Mouse (Mus musculus) forebrain, embryonic 16.5 days (tissue): ENCODE measurements around the gene Selplg. TPM values are rescaled to one million over a fixed set of nuclear protein-coding genes. Genes with fewer than 3 reads are reported as not detected.
"Not testable (repeated sequence)": the region's sequence is repeated elsewhere in the genome, so short reads cannot be mapped to it uniquely, and the experiment has no call there.

Experiments
- ATAC-seq: fragments of 200-750 bp; cut with Nextera tagmentation; 2 replicates; pipeline ENCODE4 v1.8.0; 2017; ENCODE audit warnings: mild to moderate bottlenecking, moderate library complexity
- H3K27ac ChIP-seq: fragments of 300-500 bp; sonication (generic); 2 replicates; pipeline ENCODE4 v1.5.1; 2014; ENCODE audit warnings: low read length, control low read depth
- H3K27me3 ChIP-seq: fragments of 300-500 bp; sonication (generic); replicated peaks from 2 replicates; pipeline ENCODE4 v1.6.1; 2014; ENCODE audit warnings: low read length; ENCODE audit not compliant: control insufficient read depth, insufficient read depth
- H3K36me3 ChIP-seq: fragments of 300-500 bp; sonication (generic); 2 replicates; pipeline ENCODE4 v1.6.1; 2014; ENCODE audit not compliant: control insufficient read depth, insufficient read depth
- H3K4me1 ChIP-seq: fragments of 300-500 bp; sonication (generic); replicated peaks from 2 replicates; pipeline ENCODE4 v1.6.1; 2014; ENCODE audit warnings: low read length; ENCODE audit not compliant: control insufficient read depth, insufficient read depth
- H3K4me2 ChIP-seq: fragments of 300-500 bp; sonication (generic); 2 replicates; pipeline ENCODE4 v1.6.1; 2014; ENCODE audit warnings: mild to moderate bottlenecking, low read length, control low read depth
- H3K4me3 ChIP-seq: fragments of 300-500 bp; sonication (generic); replicated peaks from 2 replicates; pipeline ENCODE4 v1.5.1; 2014; ENCODE audit warnings: mild to moderate bottlenecking, low read length, control low read depth
- H3K9ac ChIP-seq: fragments of 300-500 bp; sonication (generic); replicated peaks from 2 replicates; pipeline ENCODE4 v1.6.1; 2014; ENCODE audit warnings: low read depth, low read length, control low read depth
- H3K9me3 ChIP-seq: fragments of 300-500 bp; sonication (generic); 2 replicates; pipeline ENCODE4 v1.6.1; 2016; ENCODE audit warnings: low read length; ENCODE audit not compliant: control insufficient read depth
- WGBS: fragments of 180-500 bp; shearing (Covaris S2); extraction: QIAGEN DNeasy Blood & Tissue Kit; methylation state at CpG from one replicate; pipeline ENCODE4 v1.1.7; 2014; 5-methylcytosine and 5-hydroxymethylcytosine counted together
- polyA plus RNA-seq: library from polyadenylated mRNA; unstranded; fragments of >200 nt; fragmentation: Nextera tagmentation; extraction: Ambion mirVana; gene quantifications from 2 replicates; pipeline ENCODE4 v1.2.1, GENCODE M21; 2015

Selplg gene
- polyA plus RNA-seq, 1 experiment from 2014 or later: 1.8 TPM

- Histone ChIP-seq H3K4me2 (peak overlapping the region; percentile 12; the same call in 1 of the 2 replicates), H3K9me3 (peaks cover 7% of the 10 kb centered on the region; the same call in 1 of the 2 replicates), H3K27ac (no peak overlapping the region), H3K9ac (no peak overlapping the region), H3K27me3 (no peaks in the 10 kb centered on the region), H3K4me3 (no peak overlapping the region), H3K4me1 (0 out of 2 replicates have a peak, but pooled peaks cover 3% of the 10 kb centered on the region), H3K36me3 (no peaks in the 10 kb centered on the region)
- 10% methylated on average over 15 of the region's 15 CpGs for WGBS
- ATAC-seq: no peak
Measured at GRCm38 (mm10) chr5:113815638-113816152, 16.7 kb downstream of the Selplg start.

- Histone ChIP-seq H3K4me3 (no peak overlapping the region), H3K27ac (no peak overlapping the region), H3K9me3 (peaks cover 7% of the 10 kb centered on the region; the same call in 1 of the 2 replicates), H3K4me1 (0 out of 2 replicates have a peak, but pooled peaks cover 3% of the 10 kb centered on the region), H3K9ac (no peak overlapping the region), H3K4me2 (no peak overlapping the region), H3K27me3 (no peaks in the 10 kb centered on the region), H3K36me3 (no peaks in the 10 kb centered on the region)
- 53% methylated on average over 11 of the region's 11 CpGs for WGBS
- no peak for ATAC-seq
Measured at GRCm38 (mm10) chr5:113815041-113815389, 17.4 kb downstream of the Selplg start.

- Histone ChIP-seq H3K27ac (no peak overlapping the region), H3K4me2 (no peak overlapping the region), H3K27me3 (no peaks in the 10 kb centered on the region), H3K4me1 (0 out of 2 replicates have a peak, but pooled peaks cover 3% of the 10 kb centered on the region), H3K9me3 (peaks cover 7% of the 10 kb centered on the region; the same call in 1 of the 2 replicates), H3K36me3 (no peaks in the 10 kb centered on the region), H3K4me3 (no peak overlapping the region), H3K9ac (no peak overlapping the region)
- no peak for ATAC-seq
- WGBS: 41% methylated on average over 27 of the region's 27 CpGs
Measured at GRCm38 (mm10) chr5:113814111-113815040, 18.1 kb downstream of the Selplg start.

- WGBS: 22% methylated on average over 9 of the region's 9 CpGs
Measured at GRCm38 (mm10) chr5:113813608-113814007, 18.8 kb downstream of the Selplg start.

GRCm38 (mm10) chr5:113812638-113813037 lies 19.8 kb downstream of the Selplg start:
- ATAC-seq: no peak

More at GRCm38 (mm10) chr5:113813608-113814007, 18.8 kb downstream of the Selplg start:
- Histone ChIP-seq H3K9ac (no peak overlapping the region), H3K36me3 (no peaks in the 10 kb centered on the region), H3K9me3 (peaks cover 7% of the 10 kb centered on the region; the same call in 1 of the 2 replicates), H3K27ac (no peak overlapping the region), H3K27me3 (no peaks in the 10 kb centered on the region), H3K4me2 (no peak overlapping the region), H3K4me1 (0 out of 2 replicates have a peak, but pooled peaks cover 3% of the 10 kb centered on the region), H3K4me3 (no peak overlapping the region)
- no peak for ATAC-seq

GRCm38 (mm10) chr5:113811824-113812420 lies 20.5 kb downstream of the Selplg start:
- H3K27ac ChIP-seq, H3K4me1 ChIP-seq, H3K36me3 ChIP-seq, H3K4me2 ChIP-seq, H3K4me3 ChIP-seq, H3K27me3 ChIP-seq, H3K9me3 ChIP-seq, H3K9ac ChIP-seq, ATAC-seq: not testable (repeated sequence)
- WGBS: 24% methylated on average over 11 of the region's 12 CpGs

More at GRCm38 (mm10) chr5:113812638-113813037, 19.8 kb downstream of the Selplg start:
- Histone ChIP-seq H3K4me2 (no peak overlapping the region), H3K36me3 (no peaks in the 10 kb centered on the region), H3K27me3 (no peaks in the 10 kb centered on the region), H3K27ac (no peak overlapping the region), H3K4me3 (no peak overlapping the region), H3K4me1 (0 out of 2 replicates have a peak, but pooled peaks cover 3% of the 10 kb centered on the region), H3K9ac (no peak overlapping the region), H3K9me3 (peaks cover 7% of the 10 kb centered on the region; the same call in 1 of the 2 replicates)
- 96% methylated on average over 2 of the region's 2 CpGs for WGBS

GRCm38 (mm10) chr5:113810111-113810510 lies 22.3 kb downstream of the Selplg start:
- Histone ChIP-seq H3K4me2 (no peak overlapping the region), H3K9ac (no peak overlapping the region), H3K9me3 (peaks cover 7% of the 10 kb centered on the region; the same call in 1 of the 2 replicates), H3K27ac (no peak overlapping the region), H3K27me3 (no peaks in the 10 kb centered on the region), H3K36me3 (no peaks in the 10 kb centered on the region), H3K4me3 (no peak overlapping the region), H3K4me1 (no peaks in the 10 kb centered on the region)
- ATAC-seq: no peak
- WGBS: 94% methylated on average over 4 of the region's 4 CpGs

- no peak for ATAC-seq
- no peak overlapping the region for H3K27ac ChIP-seq
- no peaks in the 10 kb centered on the region for H3K27me3 ChIP-seq
- H3K9me3 ChIP-seq: peaks cover 7% of the 10 kb centered on the region; the same call in 1 of the 2 replicates
- H3K4me3 ChIP-seq: no peak overlapping the region
- no peak overlapping the region for H3K9ac ChIP-seq
- no peak overlapping the region for H3K4me2 ChIP-seq
- no peaks in the 10 kb centered on the region for H3K4me1 ChIP-seq
- H3K36me3 ChIP-seq: no peaks in the 10 kb centered on the region
- 86% methylated on average over 2 of the region's 2 CpGs for WGBS
Measured at GRCm38 (mm10) chr5:113808177-113808576, 24.3 kb downstream of the Selplg start.

- Histone ChIP-seq H3K27me3 (no peaks in the 10 kb centered on the region), H3K4me1 (no peaks in the 10 kb centered on the region), H3K27ac (no peak overlapping the region), H3K4me2 (no peak overlapping the region), H3K9ac (no peak overlapping the region), H3K9me3 (peaks cover 7% of the 10 kb centered on the region; the same call in 1 of the 2 replicates), H3K36me3 (no peaks in the 10 kb centered on the region), H3K4me3 (no peak overlapping the region)
- no peak for ATAC-seq
- 71% methylated on average over 9 of the region's 9 CpGs for WGBS
Measured at GRCm38 (mm10) chr5:113807712-113808111, 24.7 kb downstream of the Selplg start.
